Mouse (Mus musculus): ENCODE measurements around the gene Clic6.

GRCm38 (mm10) chr16:92443644-92444113 lies 41.9 kb upstream of the Clic6 start:
- no peak for TF ChIP-seq CTCF (IDR thresholded peaks at IDR 0.05; ENCODE audit: low read depth, low read length)
- no peak for TF ChIP-seq POLR2A (IDR thresholded peaks at IDR 0.05; ENCODE audit: borderline replicate concordance, low read depth, low read length)

Measured in bone marrow macrophage, adult 2 months (primary cell).